Mouse (Mus musculus): ENCODE measurements around the gene Unc119. TPM values are rescaled to one million over a fixed set of nuclear protein-coding genes. Genes with fewer than 3 reads are reported as not detected.

Unc119 gene
- polyA plus RNA-seq, 1 experiment from 2014 or later = 71.4 TPM

GRCm38 (mm10) chr11:78380351-78380750 lies 37.1 kb downstream of the Unc119 start:
- no peak for ATAC-seq (ENCODE audit: insufficient number of reproducible peaks, insufficient read depth, low FRiP score, low TSS enrichment, low read depth)
- Histone ChIP-seq H3K9ac (no peak overlapping the region), H3K4me2 (no peak overlapping the region), H3K36me3 (no peaks in the 10 kb centered on the region), H3K27ac (no peak overlapping the region), H3K4me1 (peaks cover 6% of the 10 kb centered on the region; the same call in 1 of the 2 replicates), H3K9me3 (no peaks in the 10 kb centered on the region), H3K4me3 (no peak overlapping the region), H3K27me3 (no peaks in the 10 kb centered on the region)
- WGBS = 76% methylated on average over 4 of the region's 4 CpGs

DNA sequence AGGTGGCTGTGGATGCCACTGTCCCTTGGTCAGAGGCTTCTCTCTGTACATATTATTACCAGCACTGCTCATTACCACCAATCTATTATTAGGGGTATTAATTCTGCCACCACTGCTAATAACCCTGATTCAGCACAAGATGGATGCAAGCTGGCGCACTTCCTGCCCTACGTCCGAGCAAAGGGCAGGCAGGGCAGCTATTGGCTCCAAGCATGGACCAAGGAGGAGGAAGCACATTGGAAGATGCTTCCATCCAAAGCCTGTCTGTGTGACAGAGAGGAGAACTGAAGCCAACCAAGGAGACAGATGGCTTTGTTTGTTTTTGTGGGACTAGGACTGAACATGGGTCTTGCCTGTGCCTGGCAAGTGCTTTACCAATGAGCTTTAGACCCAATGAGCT lies 37.7 kb downstream of the Unc119 start:
- no peak overlapping the region for H3K9ac ChIP-seq
- H3K27ac ChIP-seq = no peak overlapping the region
- WGBS = 73% methylated on average over 3 of the region's 3 CpGs
- H3K4me3 ChIP-seq = no peak overlapping the region
- no peaks in the 10 kb centered on the region for H3K27me3 ChIP-seq
- ATAC-seq (ENCODE audit: insufficient number of reproducible peaks, insufficient read depth, low FRiP score, low TSS enrichment, low read depth) = no peak
- no peaks in the 10 kb centered on the region for H3K36me3 ChIP-seq
- H3K4me2 ChIP-seq = no peak overlapping the region
- peaks cover 6% of the 10 kb centered on the region; the same call in 1 of the 2 replicates for H3K4me1 ChIP-seq
- no peaks in the 10 kb centered on the region for H3K9me3 ChIP-seq

GRCm38 (mm10) chr11:78382286-78382685 lies 39.0 kb downstream of the Unc119 start:
- no peak for ATAC-seq (ENCODE audit: insufficient number of reproducible peaks, insufficient read depth, low FRiP score, low TSS enrichment, low read depth)
- Histone ChIP-seq H3K4me2 (no peak overlapping the region), H3K4me3 (no peak overlapping the region), H3K36me3 (no peaks in the 10 kb centered on the region), H3K9ac (no peak overlapping the region), H3K4me1 (peaks cover 6% of the 10 kb centered on the region; the same call in 1 of the 2 replicates), H3K27me3 (no peaks in the 10 kb centered on the region), H3K27ac (no peak overlapping the region), H3K9me3 (no peaks in the 10 kb centered on the region)
- 71% methylated on average over 7 of the region's 7 CpGs for WGBS

- no peak overlapping the region for H3K4me2 ChIP-seq
- no peaks in the 10 kb centered on the region for H3K9me3 ChIP-seq
- no peak overlapping the region for H3K9ac ChIP-seq
- H3K4me3 ChIP-seq = no peak overlapping the region
- H3K4me1 ChIP-seq = peaks cover 6% of the 10 kb centered on the region; the same call in 1 of the 2 replicates
- ATAC-seq (ENCODE audit: insufficient number of reproducible peaks, insufficient read depth, low FRiP score, low TSS enrichment, low read depth) = no peak
- no peaks in the 10 kb centered on the region for H3K36me3 ChIP-seq
- H3K27ac ChIP-seq = no peak overlapping the region
- 21% methylated on average over 5 of the region's 5 CpGs for WGBS
- H3K27me3 ChIP-seq = no peaks in the 10 kb centered on the region
Observed at GRCm38 (mm10) chr11:78382701-78383100, 39.4 kb downstream of the Unc119 start.

DNA sequence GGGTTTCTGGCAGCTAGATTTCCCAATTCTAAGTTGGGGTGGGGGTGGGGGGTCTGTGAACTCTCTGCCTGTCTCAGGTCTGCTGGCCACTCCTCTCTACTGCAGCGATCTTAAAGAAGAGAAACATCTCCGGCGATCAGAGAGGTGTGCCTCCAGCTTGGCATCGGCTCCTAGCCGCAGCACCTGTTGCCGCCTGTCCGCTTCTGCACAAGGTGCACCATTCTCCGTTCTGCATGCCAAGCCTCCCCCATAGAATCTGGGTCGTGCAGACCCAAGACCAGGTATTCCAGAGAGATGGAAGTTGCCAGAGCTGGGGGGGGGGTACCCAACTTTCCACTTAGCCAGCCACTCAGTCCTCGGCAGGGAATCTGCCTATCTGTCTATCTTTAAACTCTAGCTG lies 42.5 kb downstream of the Unc119 start:
- Histone ChIP-seq H3K4me2 (no peak overlapping the region; the same call in 1 of the 2 replicates), H3K4me1 (peaks cover 6% of the 10 kb centered on the region; the same call in 1 of the 2 replicates)

DNA sequence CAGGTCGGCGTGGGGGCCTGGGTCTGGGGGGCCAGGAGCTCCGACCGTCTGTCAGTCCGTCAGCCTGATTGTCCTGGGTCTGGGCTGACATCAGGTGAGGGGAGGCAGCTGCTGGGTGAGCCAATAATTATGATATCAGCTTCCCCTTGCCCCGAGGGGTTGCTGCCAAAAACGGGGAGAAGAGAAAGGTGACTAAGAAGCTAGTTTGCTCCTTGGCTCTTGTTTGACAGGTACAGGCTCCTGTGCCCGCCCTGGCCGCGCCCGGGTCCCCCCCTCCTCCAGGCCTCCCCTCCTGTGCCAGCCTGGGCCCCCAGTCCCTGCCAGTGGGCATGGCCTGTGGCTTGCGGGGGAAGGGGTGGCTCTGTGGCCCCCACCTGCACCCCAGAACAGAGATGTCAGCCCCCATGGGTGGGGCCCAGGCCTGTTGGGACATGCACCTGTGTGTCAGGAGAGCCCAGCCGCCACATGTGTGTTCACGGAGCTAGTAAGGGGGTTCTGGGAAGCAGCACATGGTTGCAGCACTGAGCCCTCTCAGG lies 43.3 kb downstream of the Unc119 start, which contains the start of gene Foxn1:
Gene Foxn1, minus strand, starts transcription at position 51 of the 536 bp plus-strand sequence.
- ATAC-seq (ENCODE audit: insufficient number of reproducible peaks, insufficient read depth, low FRiP score, low TSS enrichment, low read depth) = no peak
- H3K27ac ChIP-seq = 0 out of 2 replicates have a peak within 1 kb of the TSS, but pooled peaks have one; percentile 16
- H3K9ac ChIP-seq = no peak within 1 kb of the TSS
- no peak within 1 kb of the TSS for H3K4me3 ChIP-seq
- peak within 1 kb of the TSS; percentile 27; the same call in 1 of the 2 replicates for H3K4me2 ChIP-seq
- H3K36me3 ChIP-seq = no peaks in the 10 kb centered on the region
- H3K4me1 ChIP-seq = peaks cover 6% of the 10 kb centered on the region; the same call in 1 of the 2 replicates
- no peaks in the 10 kb centered on the region for H3K9me3 ChIP-seq
- no peaks in the 10 kb centered on the region for H3K27me3 ChIP-seq
- 64% methylated on average over 14 of the region's 14 CpGs for WGBS

More for the DNA sequence above, 42.5 kb downstream of the Unc119 start:
- no peaks in the 10 kb centered on the region for H3K27me3 ChIP-seq
- ATAC-seq (ENCODE audit: insufficient number of reproducible peaks, insufficient read depth, low FRiP score, low TSS enrichment, low read depth) = no peak
- 74% methylated on average over 10 of the region's 10 CpGs for WGBS
- H3K9me3 ChIP-seq = no peaks in the 10 kb centered on the region
- H3K27ac ChIP-seq = no peak overlapping the region
- no peak overlapping the region for H3K9ac ChIP-seq
- no peaks in the 10 kb centered on the region for H3K36me3 ChIP-seq
- H3K4me3 ChIP-seq = no peak overlapping the region

- Histone ChIP-seq H3K27me3 (no peaks in the 10 kb centered on the region), H3K9me3 (no peaks in the 10 kb centered on the region), H3K4me3 (no peak overlapping the region), H3K4me2 (no peak overlapping the region), H3K4me1 (peaks cover 9% of the 10 kb centered on the region), H3K27ac (no peak overlapping the region), H3K9ac (no peak overlapping the region), H3K36me3 (no peaks in the 10 kb centered on the region)
- WGBS = 77% methylated on average over 3 of the region's 3 CpGs
- ATAC-seq (ENCODE audit: insufficient number of reproducible peaks, insufficient read depth, low FRiP score, low TSS enrichment, low read depth) = no peak
Observed at GRCm38 (mm10) chr11:78392728-78393127, 49.4 kb downstream of the Unc119 start.

DNA sequence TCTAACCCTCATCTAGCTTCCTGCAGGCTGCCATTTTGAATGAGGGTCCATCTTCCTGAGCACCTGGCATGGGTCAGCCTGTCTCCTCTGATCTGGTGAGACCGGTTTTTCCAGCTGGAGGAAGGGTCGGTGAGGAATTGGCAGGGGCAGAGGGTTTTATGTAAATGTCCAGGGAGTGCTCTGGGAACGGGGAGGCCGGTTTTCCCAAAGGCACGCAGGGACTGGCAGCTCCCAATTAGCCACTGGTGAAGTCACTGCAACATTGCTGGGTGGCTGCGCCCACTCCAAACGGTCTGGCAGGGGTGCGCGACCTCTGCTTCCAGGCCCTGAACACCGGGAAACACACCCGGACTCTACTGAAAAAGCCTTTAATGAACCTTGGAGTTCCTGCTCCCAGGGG lies 53.7 kb downstream of the Unc119 start:
- Histone ChIP-seq H3K36me3 (no peaks in the 10 kb centered on the region), H3K9ac (peak overlapping the region; percentile 65), H3K4me1 (peaks cover 13% of the 10 kb centered on the region), H3K4me3 (peak overlapping the region; percentile 30; the same call in 1 of the 2 replicates), H3K4me2 (peak overlapping the region; percentile 58), H3K27me3 (0 out of 2 replicates have a peak, but pooled peaks cover 4% of the 10 kb centered on the region), H3K9me3 (no peaks in the 10 kb centered on the region), H3K27ac (no peak overlapping the region)
- WGBS = 28% methylated on average over 11 of the region's 11 CpGs
- ATAC-seq (ENCODE audit: insufficient number of reproducible peaks, insufficient read depth, low FRiP score, low TSS enrichment, low read depth) = no peak

GRCm38 (mm10) chr11:78397397-78397796 lies 54.1 kb downstream of the Unc119 start:
- Histone ChIP-seq H3K9ac (peak overlapping the region; percentile 65), H3K27me3 (0 out of 2 replicates have a peak, but pooled peaks cover 4% of the 10 kb centered on the region), H3K27ac (no peak overlapping the region), H3K4me1 (peaks cover 13% of the 10 kb centered on the region), H3K9me3 (no peaks in the 10 kb centered on the region), H3K4me2 (peak overlapping the region; percentile 58), H3K36me3 (no peaks in the 10 kb centered on the region), H3K4me3 (peak overlapping the region; percentile 30; the same call in 1 of the 2 replicates)
- peak; percentile 26; the same call in 1 of the 2 replicates for ATAC-seq (ENCODE audit: insufficient number of reproducible peaks, insufficient read depth, low FRiP score, low TSS enrichment, low read depth)
- WGBS = 9% methylated on average over 18 of the region's 18 CpGs

GRCm38 (mm10) chr11:78398212-78398611 lies 54.9 kb downstream of the Unc119 start:
- no peaks in the 10 kb centered on the region for H3K36me3 ChIP-seq
- H3K4me2 ChIP-seq = no peak overlapping the region
- H3K27me3 ChIP-seq = 0 out of 2 replicates have a peak, but pooled peaks cover 4% of the 10 kb centered on the region
- H3K9ac ChIP-seq = no peak overlapping the region
- no peak for ATAC-seq (ENCODE audit: insufficient number of reproducible peaks, insufficient read depth, low FRiP score, low TSS enrichment, low read depth)
- H3K4me3 ChIP-seq = no peak overlapping the region
- H3K27ac ChIP-seq = no peak overlapping the region
- WGBS = 85% methylated on average over 6 of the region's 6 CpGs
- H3K9me3 ChIP-seq = no peaks in the 10 kb centered on the region
- H3K4me1 ChIP-seq = peaks cover 13% of the 10 kb centered on the region

All from embryonic facial prominence, embryonic 13.5 days (tissue).